Mouse (Mus musculus): ENCODE data around the gene Cdca4. TPM values are rescaled to one million over a fixed set of nuclear protein-coding genes. Genes with fewer than 3 reads are reported as not detected.
"Not testable (repeated sequence)": the region's sequence is repeated elsewhere in the genome, so short reads cannot be mapped to it uniquely, and the experiment has no call there.

Gene Cdca4
- total RNA-seq, 1 experiment from 2014 or later = 18.8 TPM

- no peak for ATAC-seq (replicated peaks; ENCODE audit: insufficient number of reproducible peaks, low FRiP score, low TSS enrichment, poor library complexity, severe bottlenecking)
Measured at GRCm38 (mm10) chr12:112830570-112830969, 1.3 kb upstream of the Cdca4 start.

GRCm38 (mm10) chr12:112830141-112830540, 918 bp upstream of the Cdca4 start:
- ATAC-seq (replicated peaks; ENCODE audit: insufficient number of reproducible peaks, low FRiP score, low TSS enrichment, poor library complexity, severe bottlenecking) = no peak

GRCm38 (mm10) chr12:112828501-112829243, 551 bp downstream of the Cdca4 start:
- peak; percentile 28; the same call in 1 of the 2 replicates for ATAC-seq (replicated peaks; ENCODE audit: insufficient number of reproducible peaks, low FRiP score, low TSS enrichment, poor library complexity, severe bottlenecking)

- ATAC-seq (replicated peaks; ENCODE audit: insufficient number of reproducible peaks, low FRiP score, low TSS enrichment, poor library complexity, severe bottlenecking) = no peak
Measured at GRCm38 (mm10) chr12:112825901-112826300, 3.3 kb downstream of the Cdca4 start.

- ATAC-seq (replicated peaks; ENCODE audit: insufficient number of reproducible peaks, low FRiP score, low TSS enrichment, poor library complexity, severe bottlenecking) = 0 out of 2 replicates have a peak, but pooled peaks have one; percentile 11
Measured at GRCm38 (mm10) chr12:112823221-112823620, 6.0 kb downstream of the Cdca4 start.

GRCm38 (mm10) chr12:112822676-112823075, 6.5 kb downstream of the Cdca4 start:
- ATAC-seq (replicated peaks; ENCODE audit: insufficient number of reproducible peaks, low FRiP score, low TSS enrichment, poor library complexity, severe bottlenecking) = no peak

GRCm38 (mm10) chr12:112821974-112822373, 7.2 kb downstream of the Cdca4 start:
- ATAC-seq (replicated peaks; ENCODE audit: insufficient number of reproducible peaks, low FRiP score, low TSS enrichment, poor library complexity, severe bottlenecking) = no peak

- no peak for ATAC-seq (replicated peaks; ENCODE audit: insufficient number of reproducible peaks, low FRiP score, low TSS enrichment, poor library complexity, severe bottlenecking)
Measured at GRCm38 (mm10) chr12:112821216-112821615, 8.0 kb downstream of the Cdca4 start.

- no peak for ATAC-seq (replicated peaks; ENCODE audit: insufficient number of reproducible peaks, low FRiP score, low TSS enrichment, poor library complexity, severe bottlenecking)
Measured at GRCm38 (mm10) chr12:112820401-112820999, 8.7 kb downstream of the Cdca4 start.

GRCm38 (mm10) chr12:112819057-112819662, 10.1 kb downstream of the Cdca4 start:
- ATAC-seq (replicated peaks; ENCODE audit: insufficient number of reproducible peaks, low FRiP score, low TSS enrichment, poor library complexity, severe bottlenecking) = no peak

- ATAC-seq (replicated peaks; ENCODE audit: insufficient number of reproducible peaks, low FRiP score, low TSS enrichment, poor library complexity, severe bottlenecking) = not testable (repeated sequence)
Measured at GRCm38 (mm10) chr12:112816866-112817265, 12.4 kb downstream of the Cdca4 start.

GRCm38 (mm10) chr12:112816294-112816693, 12.9 kb downstream of the Cdca4 start:
- peak; percentile 66 for ATAC-seq (replicated peaks; ENCODE audit: insufficient number of reproducible peaks, low FRiP score, low TSS enrichment, poor library complexity, severe bottlenecking)

- ATAC-seq (replicated peaks; ENCODE audit: insufficient number of reproducible peaks, low FRiP score, low TSS enrichment, poor library complexity, severe bottlenecking) = no peak
Measured at GRCm38 (mm10) chr12:112814682-112815470, 14.3 kb downstream of the Cdca4 start.

GRCm38 (mm10) chr12:112813370-112813769, 15.9 kb downstream of the Cdca4 start:
- no peak for ATAC-seq (replicated peaks; ENCODE audit: insufficient number of reproducible peaks, low FRiP score, low TSS enrichment, poor library complexity, severe bottlenecking)

- no peak for ATAC-seq (replicated peaks; ENCODE audit: insufficient number of reproducible peaks, low FRiP score, low TSS enrichment, poor library complexity, severe bottlenecking)
Measured at GRCm38 (mm10) chr12:112810092-112810885, 18.9 kb downstream of the Cdca4 start.

GRCm38 (mm10) chr12:112809641-112810040, 19.6 kb downstream of the Cdca4 start:
- ATAC-seq (replicated peaks; ENCODE audit: insufficient number of reproducible peaks, low FRiP score, low TSS enrichment, poor library complexity, severe bottlenecking) = no peak

GRCm38 (mm10) chr12:112808587-112809364, 20.4 kb downstream of the Cdca4 start, which contains the start of gene Clba1:
TSS of gene Clba1 (plus strand) at chr12:112808937.
- ATAC-seq (replicated peaks; ENCODE audit: insufficient number of reproducible peaks, low FRiP score, low TSS enrichment, poor library complexity, severe bottlenecking) = peak; percentile 92

GRCm38 (mm10) chr12:112808212-112808586, 21.0 kb downstream of the Cdca4 start:
- ATAC-seq (replicated peaks; ENCODE audit: insufficient number of reproducible peaks, low FRiP score, low TSS enrichment, poor library complexity, severe bottlenecking) = no peak

Data from monocyte, adult 5-6 weeks (primary cell).